Mouse (Mus musculus): ENCODE measurements around the gene Ccdc163. TPM values are rescaled to one million over a fixed set of nuclear protein-coding genes. Genes with fewer than 3 reads are reported as not detected.

Ccdc163 gene
- polyA plus RNA-seq, 1 experiment from 2014 or later: 13.2 TPM

Other genes with a start within 250 kb of the Ccdc163 start
- 16.8 and 20.3 TPM in 2 replicates for gene Mast2, start 244.3 kb upstream of the Ccdc163 start, polyA plus RNA-seq (2015; fragmentation: Nextera tagmentation; extraction: Ambion mirVana)
- gene Ipp, start 201.0 kb upstream of the Ccdc163 start, polyA plus RNA-seq (2015; fragmentation: Nextera tagmentation; extraction: Ambion mirVana): 14.5 and 14.8 TPM in 2 replicates
- 24.7 and 26.9 TPM in 2 replicates for gene Tmem69, start 152.6 kb upstream of the Ccdc163 start, polyA plus RNA-seq (2015; fragmentation: Nextera tagmentation; extraction: Ambion mirVana)
- gene Gpbp1l1, start 150.9 kb upstream of the Ccdc163 start, polyA plus RNA-seq (2015; fragmentation: Nextera tagmentation; extraction: Ambion mirVana): 24.4 and 28.0 TPM in 2 replicates
- 4.3 and 4.5 TPM in 2 replicates for gene Ccdc17, start 111.9 kb upstream of the Ccdc163 start, polyA plus RNA-seq (2015; fragmentation: Nextera tagmentation; extraction: Ambion mirVana)
- gene Nasp, start 80.6 kb upstream of the Ccdc163 start, polyA plus RNA-seq (2015; fragmentation: Nextera tagmentation; extraction: Ambion mirVana): 68.6 and 75.0 TPM in 2 replicates
- gene Akr1a1, start 56.8 kb upstream of the Ccdc163 start, polyA plus RNA-seq (2015; fragmentation: Nextera tagmentation; extraction: Ambion mirVana): 501 and 616 TPM in 2 replicates
- 850 and 967 TPM in 2 replicates for gene Prdx1, start 23.0 kb upstream of the Ccdc163 start, polyA plus RNA-seq (2015; fragmentation: Nextera tagmentation; extraction: Ambion mirVana)
- gene Mmachc, start 103 bp upstream of the Ccdc163 start, polyA plus RNA-seq (2015; fragmentation: Nextera tagmentation; extraction: Ambion mirVana): 33.9 and 34.1 TPM in 2 replicates
- 3.0 and 3.1 TPM in 2 replicates for gene Tesk2, start 12.4 kb downstream of the Ccdc163 start, polyA plus RNA-seq (2015; fragmentation: Nextera tagmentation; extraction: Ambion mirVana)
- 17.9 and 21.9 TPM in 2 replicates for gene Toe1, start 99.1 kb downstream of the Ccdc163 start, polyA plus RNA-seq (2015; fragmentation: Nextera tagmentation; extraction: Ambion mirVana)
- gene Mutyh, start 99.2 kb downstream of the Ccdc163 start, polyA plus RNA-seq (2015; fragmentation: Nextera tagmentation; extraction: Ambion mirVana): 6.6 and 9.2 TPM in 2 replicates
- 0.89 and 1.0 TPM in 2 replicates for gene Hpdl, start 113.2 kb downstream of the Ccdc163 start, polyA plus RNA-seq (2015; fragmentation: Nextera tagmentation; extraction: Ambion mirVana)
- gene Zswim5, start 168.9 kb downstream of the Ccdc163 start, polyA plus RNA-seq (2015; fragmentation: Nextera tagmentation; extraction: Ambion mirVana): 0.42 and 0.60 TPM in 2 replicates